Mouse (Mus musculus) monocyte, adult 5-6 weeks (primary cell): ENCODE results near the gene Fkbp6. TPM values are rescaled to one million over a fixed set of nuclear protein-coding genes. Genes with fewer than 3 reads are reported as not detected.
A peak's percentile ranks its signal among the peaks of the same experiment; 100 is the strongest.

Source experiments
- ATAC-seq: fragments of 153-309, 156-312 bp; replicated peaks from 2 replicates; pipeline ENCODE4 v1.8.0; 2017; ENCODE audit warnings: mild to moderate bottlenecking; ENCODE audit not compliant: low TSS enrichment, insufficient number of reproducible peaks, severe bottlenecking, poor library complexity, low FRiP score
- total RNA-seq: library from RNA; stranded (forward); fragments of 200-1000, 200-491, 200-594 nt; gene quantifications from 3 replicates; pipeline ENCODE4 v1.2.3, GENCODE M21; 2017

The Fkbp6 gene
- total RNA-seq, 1 experiment from 2014 or later, result not detected

GRCm38 (mm10) chr5:135357556-135357955, 7.7 kb upstream of the Fkbp6 start:
- ATAC-seq, result no peak; the same call in 1 of the 2 replicates

GRCm38 (mm10) chr5:135356090-135356489, 6.2 kb upstream of the Fkbp6 start:
- ATAC-seq, result no peak

- ATAC-seq, result no peak
These were observed 3.7 kb upstream of the Fkbp6 start for GRCm38 (mm10) chr5:135353564-135353963.

- ATAC-seq, result no peak
These were observed 3.2 kb upstream of the Fkbp6 start, which contains the start of gene Trim50 for GRCm38 (mm10) chr5:135352995-135353394. Gene Trim50, plus strand, starts transcription at chr5:135353295.

- no peak for ATAC-seq
These were observed 1.8 kb upstream of the Fkbp6 start for GRCm38 (mm10) chr5:135351606-135352005.

- ATAC-seq, result no peak
These were observed 2.3 kb downstream of the Fkbp6 start for GRCm38 (mm10) chr5:135347511-135348011.

GRCm38 (mm10) chr5:135346430-135346829, 3.4 kb downstream of the Fkbp6 start:
- ATAC-seq, result no peak

GRCm38 (mm10) chr5:135345989-135346388, 3.9 kb downstream of the Fkbp6 start:
- ATAC-seq, result 0 out of 2 replicates have a peak, but pooled peaks have one; percentile 17

- no peak for ATAC-seq
These were observed 12.3 kb downstream of the Fkbp6 start for GRCm38 (mm10) chr5:135337575-135337974.

- ATAC-seq, result no peak
These were observed 18.7 kb downstream of the Fkbp6 start for GRCm38 (mm10) chr5:135331161-135331560.

- ATAC-seq, result no peak
These were observed 19.6 kb downstream of the Fkbp6 start for GRCm38 (mm10) chr5:135330201-135330600.

GRCm38 (mm10) chr5:135329471-135329870, 20.4 kb downstream of the Fkbp6 start:
- ATAC-seq, result no peak

GRCm38 (mm10) chr5:135326121-135326659, 23.7 kb downstream of the Fkbp6 start:
- no peak for ATAC-seq

GRCm38 (mm10) chr5:135322197-135322596, 27.6 kb downstream of the Fkbp6 start:
- no peak for ATAC-seq

GRCm38 (mm10) chr5:135319856-135320255, 30.0 kb downstream of the Fkbp6 start:
- no peak for ATAC-seq

- no peak for ATAC-seq
These were observed 33.7 kb downstream of the Fkbp6 start for GRCm38 (mm10) chr5:135316177-135316576.

GRCm38 (mm10) chr5:135306321-135306965, 43.4 kb downstream of the Fkbp6 start:
- no peak for ATAC-seq

GRCm38 (mm10) chr5:135302454-135302853, 47.4 kb downstream of the Fkbp6 start:
- ATAC-seq, result no peak

- no peak for ATAC-seq
These were observed 47.9 kb downstream of the Fkbp6 start for GRCm38 (mm10) chr5:135301916-135302315.

- no peak for ATAC-seq
These were observed 57.8 kb downstream of the Fkbp6 start for GRCm38 (mm10) chr5:135292001-135292400.
